In the genomic region with DNA sequence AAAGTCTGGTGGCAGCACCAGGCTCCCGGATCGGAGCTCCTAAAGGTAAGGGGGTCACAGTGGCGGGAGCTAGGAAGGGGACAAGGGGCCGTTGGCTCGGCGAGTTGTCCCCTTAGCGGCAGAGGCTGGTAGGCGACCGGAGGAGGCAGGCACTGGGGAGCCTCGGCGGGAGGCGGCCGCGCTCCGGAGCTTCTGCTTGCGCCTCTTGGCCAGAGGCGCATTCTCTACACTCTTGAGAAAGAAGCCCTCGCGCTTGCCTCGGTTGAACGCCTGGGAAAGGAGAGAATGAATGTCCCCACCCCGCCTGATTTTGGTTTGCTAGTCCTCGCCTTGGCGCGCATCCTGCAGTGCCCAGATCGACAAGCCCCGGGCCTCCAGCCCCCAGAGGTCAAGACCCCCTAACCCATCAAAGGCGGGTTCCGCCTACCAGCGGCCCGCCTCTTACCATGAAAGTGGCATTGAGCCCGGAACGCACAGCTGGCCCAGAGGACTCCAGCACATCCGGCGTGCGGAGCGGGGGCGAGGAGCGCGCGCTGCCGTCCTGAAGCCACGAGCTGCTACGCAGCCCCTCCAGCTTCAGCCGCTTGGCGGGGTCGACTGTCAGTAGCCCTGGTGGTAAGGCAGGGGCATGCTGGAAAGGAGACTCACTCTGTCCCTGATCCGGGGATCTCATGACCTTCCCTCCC, we compare ENCODE assay signal across 9 mouse cellular contexts. TPM values are rescaled to one million over a fixed set of nuclear protein-coding genes. Genes with fewer than 3 reads are reported as not detected.
DNase-seq lines count a peak whose midpoint lies in the region; ATAC-seq lines count a peak whose summit lies in the region.
"Had no signal": no experiment of that assay in that cellular context is flagged by ENCODE, and none has a peak within 500 bp of the region (broad histone marks: within the 10 kb centered on the region; RNA-seq: fewer than 3 reads in every experiment).

No protein-coding gene starts in this region.

- DNase-seq in lung, postnatal 25 days (ENCODE audit: low spot score) = no peak
- peak; percentile 72 for DNase-seq in forebrain, embryonic 11.5 days (ENCODE audit: low spot score)
- DNase-seq in limb, embryonic 10.5 days (ENCODE audit: low spot score) = peak; percentile 61
- DNase-seq in retina, postnatal 1 day = peak; percentile 64
- no peak for DNase-seq in layer of hippocampus, postnatal 36 days
- no peak for DNase-seq in ovary, postnatal 14 days (ENCODE audit: low spot score)
- no peak for DNase-seq in urinary bladder, adult 18-20 months (ENCODE audit: low spot score in 2 of 2)
- DNase-seq: adrenal gland, postnatal 10 days had no signal

- peak overlapping the region; percentile 45 for H3K4me2 ChIP-seq in lung, embryonic 16.5 days (ENCODE audit: low read depth, low read length)
- H3K4me2 ChIP-seq in forebrain, embryonic 11.5 days (ENCODE audit: low read depth, low read length, severe bottlenecking) = peak overlapping the region; percentile 66

- peak overlapping the region; percentile 28 for H3K4me3 ChIP-seq in lung, embryonic 16.5 days (ENCODE audit: low read length)
- H3K4me3 ChIP-seq in forebrain, embryonic 11.5 days (ENCODE audit: low read depth, low read length) = peak overlapping the region; percentile 28
- peak overlapping the region; percentile 44 for H3K4me3 ChIP-seq in limb, embryonic 10.5 days

- H3K9ac ChIP-seq in lung, embryonic 16.5 days (ENCODE audit: low read length) = no peak overlapping the region
- H3K9ac ChIP-seq in forebrain, embryonic 11.5 days (ENCODE audit: low read length) = no peak overlapping the region

- H3K9me3 ChIP-seq in lung, embryonic 16.5 days (ENCODE audit: control insufficient read depth, low read length) = no peaks in the 10 kb centered on the region
- H3K9me3 ChIP-seq in forebrain, embryonic 11.5 days (ENCODE audit: control insufficient read depth, low read length) = no peaks in the 10 kb centered on the region
- no peaks in the 10 kb centered on the region for H3K9me3 ChIP-seq in limb, embryonic 10.5 days (replicated peaks)

- peak; percentile 77 for ATAC-seq in lung, embryonic 16.5 days (ENCODE audit: low read depth)
- no peak for ATAC-seq in forebrain, embryonic 11.5 days (replicated peaks; ENCODE audit: low FRiP score)

- H3K4me1 ChIP-seq in lung, embryonic 16.5 days (replicated peaks; ENCODE audit: control insufficient read depth, insufficient read depth, low read length) = peaks cover 10% of the 10 kb centered on the region
- peaks cover 10% of the 10 kb centered on the region for H3K4me1 ChIP-seq in forebrain, embryonic 11.5 days (replicated peaks; ENCODE audit: control insufficient read depth, insufficient read depth, low read length)
- H3K4me1 ChIP-seq in limb, embryonic 10.5 days = peaks cover 20% of the 10 kb centered on the region

- peaks cover 27% of the 10 kb centered on the region for H3K36me3 ChIP-seq in lung, embryonic 16.5 days (ENCODE audit: control insufficient read depth, insufficient read depth, low read length)
- H3K36me3 ChIP-seq in forebrain, embryonic 11.5 days (ENCODE audit: control insufficient read depth, insufficient read depth, low read length) = no peaks in the 10 kb centered on the region
- no peaks in the 10 kb centered on the region for H3K36me3 ChIP-seq in limb, embryonic 10.5 days

- peaks cover 27% of the 10 kb centered on the region for H3K27me3 ChIP-seq in lung, embryonic 16.5 days (ENCODE audit: control insufficient read depth, insufficient read depth, low read depth, low read length)
- H3K27me3 ChIP-seq in forebrain, embryonic 11.5 days (ENCODE audit: control insufficient read depth, insufficient read depth, low read length) = peaks cover 38% of the 10 kb centered on the region
- H3K27me3 ChIP-seq in limb, embryonic 10.5 days (ENCODE audit: low read depth, poor library complexity, severe bottlenecking) = peaks cover 100% of the 10 kb centered on the region

- WGBS in lung, embryonic 16.5 days = 19% methylated on average over 48 of the region's 48 CpGs
- 1% methylated on average over 48 of the region's 48 CpGs for WGBS in forebrain, embryonic 11.5 days
- under 1% methylated on average over 45 of the region's 48 CpGs for WGBS in limb, embryonic 10.5 days

- no peak overlapping the region for H3K27ac ChIP-seq in lung, embryonic 16.5 days (ENCODE audit: low read length)
- H3K27ac ChIP-seq in forebrain, embryonic 11.5 days (ENCODE audit: low read depth, low read length) = no peak overlapping the region
- H3K27ac ChIP-seq in limb, embryonic 10.5 days = no peak overlapping the region

RNA-seq across cellular contexts. Expression of a gene that starts 10.4 kb away (rescaled TPM):
- polyA plus RNA-seq in lung, embryonic 16.5 days (2015; fragmentation: Nextera tagmentation; extraction: Ambion mirVana) = 39.1 and 41.5 TPM in 2 replicates
- 6.0 and 7.2 TPM in 2 replicates for polyA plus RNA-seq in forebrain, embryonic 11.5 days (2014; fragmentation: Nextera tagmentation; extraction: Ambion mirVana)
- 2.8 and 4.8 TPM in 2 replicates for polyA plus RNA-seq in limb, embryonic 10.5 days (2016; fragmentation: Nextera tagmentation; extraction: Ambion mirVana)
- total RNA-seq in layer of hippocampus, postnatal 36 days (2021) = 10 to 100 TPM; 34.6 to 36.0 TPM

RNA-seq across cellular contexts. Expression of a gene that starts 28.0 kb away (rescaled TPM):
- polyA plus RNA-seq in lung, embryonic 16.5 days (2015; fragmentation: Nextera tagmentation; extraction: Ambion mirVana) = 1.6 and 3.0 TPM in 2 replicates
- 0.56 and 0.80 TPM in 2 replicates for polyA plus RNA-seq in forebrain, embryonic 11.5 days (2014; fragmentation: Nextera tagmentation; extraction: Ambion mirVana)
- 0.15 and 0.61 TPM in 2 replicates for polyA plus RNA-seq in limb, embryonic 10.5 days (2016; fragmentation: Nextera tagmentation; extraction: Ambion mirVana)
- total RNA-seq in layer of hippocampus, postnatal 36 days (2021) = 1 to 10 TPM; 10.0 TPM

Comparison
In these comparisons a context has a peak if more than half of its experiments do, and no peak if none do; other contexts are left out.
1. DNase-seq: peak in forebrain, embryonic 11.5 days (single experiment), limb, embryonic 10.5 days (single experiment) and retina, postnatal 1 day (single experiment); none in lung, postnatal 25 days (single experiment), layer of hippocampus, postnatal 36 days (0 of 2), ovary, postnatal 14 days (single experiment) and urinary bladder, adult 18-20 months (0 of 2).
2. Peak in every context shown above with its lines, with median percentiles within 50 percentile points of each other: H3K4me3 ChIP-seq.